Mouse (Mus musculus) ES-Bruce4 (cell line): ENCODE measurements around the gene Plcb3.

Experiments
- EP300 ChIP-seq: IDR thresholded peaks from 2 replicates; pipeline ENCODE4 v1.6.1; 2011; ENCODE audit warnings: low read depth, low read length; ENCODE audit not compliant: insufficient read depth
- POLR2A ChIP-seq: IDR thresholded peaks from one replicate; pipeline ENCODE4 v1.8.1; 2011; ENCODE audit warnings: low read length; ENCODE audit not compliant: insufficient read depth

- TF ChIP-seq POLR2A (no peak), EP300 (no peak)
Measured at GRCm38 (mm10) chr19:6956461-6956860, 19.8 kb downstream of the Plcb3 start.
